ENCODE assay signal across 23 mouse cellular contexts in genomic region chr10:76146846-76147245, GRCm38 (mm10). TPM values are rescaled to one million over a fixed set of nuclear protein-coding genes. Genes with fewer than 3 reads are reported as not detected.
DNase-seq lines count a peak whose midpoint lies in the region; ATAC-seq and TF ChIP-seq lines count a peak whose summit lies in the region.
"Had no signal": no experiment of that assay in that cellular context is flagged by ENCODE, and none has a peak within 500 bp of the region (broad histone marks: within the 10 kb centered on the region; RNA-seq: fewer than 3 reads in every experiment).

No protein-coding gene starts in this region.

- 0 out of 2 replicates have a peak overlapping the region, but pooled peaks have one; percentile 24 for H3K4me2 ChIP-seq in intestine, embryonic 15.5 days (replicated peaks)
- H3K4me2 ChIP-seq in stomach, embryonic 15.5 days = no peak overlapping the region
- H3K4me2 ChIP-seq: embryonic facial prominence, embryonic 13.5 days; forebrain, embryonic 12.5 days; heart, embryonic 13.5 days; hindbrain, embryonic 15.5 days had no signal

- no peak overlapping the region for H3K4me3 ChIP-seq in intestine, embryonic 15.5 days (replicated peaks)
- H3K4me3 ChIP-seq in stomach, embryonic 15.5 days (replicated peaks) = no peak overlapping the region
- no peak overlapping the region for H3K4me3 ChIP-seq in thymus, adult 2 months (ENCODE audit: control insufficient read depth, insufficient read depth, low read length)
- H3K4me3 ChIP-seq: embryonic facial prominence, embryonic 13.5 days; forebrain, embryonic 12.5 days; heart, embryonic 13.5 days; hindbrain, embryonic 15.5 days had no signal

- peak; percentile 21 for DNase-seq in R1 (ENCODE audit: low read depth, low spot score)
- no peak for DNase-seq in thymus, adult 2 months
- no peak for DNase-seq in heart, adult 11 months
- DNase-seq in gastrocnemius, postnatal 25 days = no peak
- DNase-seq: adrenal gland, adult 2 months; adrenal gland, postnatal 25 days; cerebellum, adult 18-20 months; cerebellum, adult 9-11 months; cerebellum, postnatal 36 days; gastrocnemius, postnatal 14 days; heart, postnatal 36 days had no signal

- H3K4me1 ChIP-seq in intestine, embryonic 15.5 days (replicated peaks) = no peaks in the 10 kb centered on the region
- H3K4me1 ChIP-seq in stomach, embryonic 15.5 days = no peaks in the 10 kb centered on the region
- no peaks in the 10 kb centered on the region for H3K4me1 ChIP-seq in thymus, adult 2 months (replicated peaks; ENCODE audit: control insufficient read depth, insufficient read depth, low read length)
- H3K4me1 ChIP-seq: embryonic facial prominence, embryonic 13.5 days; forebrain, embryonic 12.5 days; heart, embryonic 13.5 days; hindbrain, embryonic 15.5 days had no signal

- no peak for TF ChIP-seq POLR2A in thymus, adult 2 months (IDR thresholded peaks at IDR 0.05; ENCODE audit: control insufficient read depth, extremely low read depth, insufficient read depth, low read length, poor library complexity)

- H3K27ac ChIP-seq in intestine, embryonic 15.5 days = no peak overlapping the region
- H3K27ac ChIP-seq in stomach, embryonic 15.5 days = no peak overlapping the region
- no peak overlapping the region for H3K27ac ChIP-seq in thymus, adult 2 months (ENCODE audit: control insufficient read depth, insufficient read depth, low read length)
- H3K27ac ChIP-seq: embryonic facial prominence, embryonic 13.5 days; forebrain, embryonic 12.5 days; heart, embryonic 13.5 days; hindbrain, embryonic 15.5 days had no signal

- 45% methylated on average over 8 of the region's 8 CpGs for WGBS in intestine, embryonic 15.5 days
- 49% methylated on average over 8 of the region's 8 CpGs for WGBS in stomach, embryonic 15.5 days
- 71% methylated on average over 8 of the region's 8 CpGs for WGBS in thymus, adult 2 months

- H3K27me3 ChIP-seq in intestine, embryonic 15.5 days (replicated peaks) = no peaks in the 10 kb centered on the region
- H3K27me3 ChIP-seq in stomach, embryonic 15.5 days (replicated peaks) = no peaks in the 10 kb centered on the region
- H3K27me3 ChIP-seq in thymus, adult 2 months (ENCODE audit: control insufficient read depth, insufficient read depth, low read length) = no peaks in the 10 kb centered on the region
- H3K27me3 ChIP-seq: embryonic facial prominence, embryonic 13.5 days; forebrain, embryonic 12.5 days; hindbrain, embryonic 15.5 days had no signal

- H3K9ac ChIP-seq in intestine, embryonic 15.5 days = no peak overlapping the region
- no peak overlapping the region for H3K9ac ChIP-seq in stomach, embryonic 15.5 days
- H3K9ac ChIP-seq: embryonic facial prominence, embryonic 13.5 days; forebrain, embryonic 12.5 days; heart, embryonic 13.5 days; hindbrain, embryonic 15.5 days had no signal

- ATAC-seq in intestine, embryonic 15.5 days = peak; percentile 97
- peak; percentile 75 for ATAC-seq in stomach, embryonic 15.5 days (ENCODE audit: insufficient read depth, low FRiP score, low read depth)
- ATAC-seq: forebrain, embryonic 16.5 days had no signal

- no peak for TF ChIP-seq CTCF in thymus, adult 2 months (IDR thresholded peaks at IDR 0.05; ENCODE audit: borderline replicate concordance, control insufficient read depth, extremely low read depth, insufficient read depth, low read length, poor library complexity)

- H3K36me3 ChIP-seq in intestine, embryonic 15.5 days = no peaks in the 10 kb centered on the region
- H3K36me3 ChIP-seq in stomach, embryonic 15.5 days = no peaks in the 10 kb centered on the region
- no peaks in the 10 kb centered on the region for H3K36me3 ChIP-seq in thymus, adult 2 months (ENCODE audit: control insufficient read depth, insufficient read depth, low read length)
- H3K36me3 ChIP-seq: embryonic facial prominence, embryonic 13.5 days; forebrain, embryonic 12.5 days; heart, embryonic 13.5 days; hindbrain, embryonic 15.5 days had no signal

- no peaks in the 10 kb centered on the region for H3K9me3 ChIP-seq in intestine, embryonic 15.5 days
- H3K9me3 ChIP-seq in stomach, embryonic 15.5 days = no peaks in the 10 kb centered on the region
- H3K9me3 ChIP-seq: embryonic facial prominence, embryonic 13.5 days; forebrain, embryonic 12.5 days; heart, embryonic 13.5 days; hindbrain, embryonic 15.5 days had no signal

RNA-seq across cellular contexts. Expression of gene Slc5a4a, which starts 0.4 kb away (rescaled TPM):
- 0.23 TPM in 1 of 2 replicates, not detected in the other for polyA plus RNA-seq in intestine, embryonic 15.5 days (2015; fragmentation: Nextera tagmentation; extraction: Ambion mirVana)
- not detected in 2 replicates for polyA plus RNA-seq in stomach, embryonic 15.5 days (2015; fragmentation: Nextera tagmentation; extraction: Ambion mirVana)
- not detected in 2 replicates for polyA plus RNA-seq in thymus, adult 2 months (2012; rRNA removed)
- total RNA-seq in gastrocnemius, postnatal 25 days (2021) = not detected
- total RNA-seq: adrenal gland, adult 2 months; adrenal gland, postnatal 25 days; gastrocnemius, postnatal 14 days; granulocyte monocyte progenitor cell, adult 5-6 weeks; heart, postnatal 36 days; MEL had no signal
- polyA plus RNA-seq: adrenal gland, adult 2 months; embryonic facial prominence, embryonic 13.5 days; forebrain, embryonic 12.5 days; forebrain, embryonic 16.5 days; heart, embryonic 13.5 days; heart, postnatal 0 days; hindbrain, embryonic 11.5 days had no signal

RNA-seq across cellular contexts. Expression of gene Slc5a4b, which starts 36.1 kb away (rescaled TPM):
- 0.36 and 0.52 TPM in 2 replicates for polyA plus RNA-seq in intestine, embryonic 15.5 days (2015; fragmentation: Nextera tagmentation; extraction: Ambion mirVana)
- polyA plus RNA-seq in stomach, embryonic 15.5 days (2015; fragmentation: Nextera tagmentation; extraction: Ambion mirVana) = 0.08 TPM in 1 of 2 replicates, not detected in the other
- 0.04 TPM in 1 of 2 replicates, not detected in the other for polyA plus RNA-seq in thymus, adult 2 months (2012; rRNA removed)
- not detected for total RNA-seq in gastrocnemius, postnatal 25 days (2021)
- total RNA-seq: adrenal gland, adult 2 months; adrenal gland, postnatal 25 days; gastrocnemius, postnatal 14 days; granulocyte monocyte progenitor cell, adult 5-6 weeks; heart, postnatal 36 days; MEL had no signal
- polyA plus RNA-seq: adrenal gland, adult 2 months; embryonic facial prominence, embryonic 13.5 days; forebrain, embryonic 12.5 days; forebrain, embryonic 16.5 days; frontal cortex, adult 2 months; heart, embryonic 13.5 days; heart, postnatal 0 days; hindbrain, embryonic 11.5 days; hindbrain, embryonic 15.5 days had no signal
